Mouse (Mus musculus) lung, embryonic 15.5 days (tissue): ENCODE results near the gene Swsap1. TPM values are rescaled to one million over a fixed set of nuclear protein-coding genes. Genes with fewer than 3 reads are reported as not detected.
A peak's percentile ranks its signal among the peaks of the same experiment; 100 is the strongest.

Experiments used
- ATAC-seq: fragments of 200-750 bp; cut with Nextera tagmentation; 2 replicates; pipeline ENCODE4 v1.8.0; 2017; ENCODE audit warnings: moderate number of reproducible peaks, borderline replicate concordance; ENCODE audit not compliant: low FRiP score, low TSS enrichment; ENCODE audit errors: extremely low read depth
- H3K27ac ChIP-seq: fragments of 300-500 bp; sonication (generic); 2 replicates; pipeline ENCODE4 v1.5.1; 2015; ENCODE audit warnings: moderate library complexity, mild to moderate bottlenecking, inconsistent platforms
- H3K27me3 ChIP-seq: fragments of 300-500 bp; sonication (generic); 2 replicates; pipeline ENCODE4 v1.6.1; 2015; ENCODE audit warnings: inconsistent platforms
- H3K36me3 ChIP-seq: fragments of 300-500 bp; sonication (generic); 2 replicates; pipeline ENCODE4 v1.6.1; 2015; ENCODE audit warnings: inconsistent platforms
- H3K4me1 ChIP-seq: fragments of 300-500 bp; sonication (generic); 2 replicates; pipeline ENCODE4 v1.6.1; 2015; ENCODE audit warnings: inconsistent platforms
- H3K4me2 ChIP-seq: fragments of 300-500 bp; sonication (generic); 2 replicates; pipeline ENCODE4 v1.6.1; 2015; ENCODE audit warnings: inconsistent platforms, mild to moderate bottlenecking, moderate library complexity
- H3K4me3 ChIP-seq: fragments of 300-500 bp; sonication (generic); 2 replicates; pipeline ENCODE4 v1.5.1; 2015; ENCODE audit warnings: mild to moderate bottlenecking, inconsistent platforms
- H3K9ac ChIP-seq: fragments of 300-500 bp; sonication (generic); 2 replicates; pipeline ENCODE4 v1.6.1; 2015; ENCODE audit warnings: inconsistent platforms
- H3K9me3 ChIP-seq: fragments of 300-500 bp; sonication (generic); 2 replicates; pipeline ENCODE4 v1.6.1; 2016; ENCODE audit warnings: inconsistent platforms
- WGBS: fragments of 180-500 bp; shearing (Covaris S2); methylation state at CpG from one replicate; pipeline ENCODE4 v1.1.7; 2015; 5-methylcytosine and 5-hydroxymethylcytosine counted together
- polyA plus RNA-seq: library from polyadenylated mRNA; unstranded; fragments of >200 nt; fragmentation: Nextera tagmentation; extraction: Ambion mirVana; gene quantifications from 2 replicates; pipeline ENCODE4 v1.2.1, GENCODE M21; 2015

Gene Swsap1
- polyA plus RNA-seq, 1 experiment from 2014 or later: 6.5 TPM

GRCm38 (mm10) chr9:21976626-21977175 lies 21.1 kb downstream of the Swsap1 start:
- ATAC-seq: no peak
- Histone ChIP-seq H3K9ac (no peak overlapping the region), H3K4me3 (no peak overlapping the region), H3K4me2 (no peak overlapping the region), H3K27me3 (peaks cover 5% of the 10 kb centered on the region; the same call in 1 of the 2 replicates), H3K36me3 (no peaks in the 10 kb centered on the region; the same call in 1 of the 2 replicates), H3K27ac (no peak overlapping the region), H3K4me1 (no peaks in the 10 kb centered on the region), H3K9me3 (no peaks in the 10 kb centered on the region)
- WGBS: 76% methylated on average over 10 of the region's 10 CpGs

- Histone ChIP-seq H3K9ac (no peak overlapping the region), H3K9me3 (no peaks in the 10 kb centered on the region), H3K4me3 (no peak overlapping the region), H3K4me1 (no peaks in the 10 kb centered on the region), H3K36me3 (no peaks in the 10 kb centered on the region; the same call in 1 of the 2 replicates), H3K27me3 (peaks cover 5% of the 10 kb centered on the region; the same call in 1 of the 2 replicates), H3K4me2 (no peak overlapping the region), H3K27ac (no peak overlapping the region)
- 65% methylated on average over 5 of the region's 5 CpGs for WGBS
- no peak for ATAC-seq
These were observed 21.8 kb downstream of the Swsap1 start for GRCm38 (mm10) chr9:21977331-21977730.

GRCm38 (mm10) chr9:21977972-21978371 lies 22.4 kb downstream of the Swsap1 start:
- no peak overlapping the region for H3K4me2 ChIP-seq
- peaks cover 5% of the 10 kb centered on the region; the same call in 1 of the 2 replicates for H3K27me3 ChIP-seq
- 22% methylated on average over 2 of the region's 2 CpGs for WGBS
- ATAC-seq: no peak
- no peaks in the 10 kb centered on the region for H3K4me1 ChIP-seq
- no peak overlapping the region for H3K27ac ChIP-seq
- no peak overlapping the region for H3K4me3 ChIP-seq
- H3K9me3 ChIP-seq: no peaks in the 10 kb centered on the region
- H3K9ac ChIP-seq: no peak overlapping the region
- no peaks in the 10 kb centered on the region for H3K36me3 ChIP-seq

- ATAC-seq: no peak
- H3K9ac ChIP-seq: no peak overlapping the region
- no peaks in the 10 kb centered on the region for H3K9me3 ChIP-seq
- H3K27ac ChIP-seq: no peak overlapping the region
- no peaks in the 10 kb centered on the region for H3K4me1 ChIP-seq
- H3K27me3 ChIP-seq: peaks cover 5% of the 10 kb centered on the region; the same call in 1 of the 2 replicates
- no peak overlapping the region for H3K4me2 ChIP-seq
- no peaks in the 10 kb centered on the region for H3K36me3 ChIP-seq
- WGBS: 82% methylated on average over 4 of the region's 4 CpGs
- no peak overlapping the region for H3K4me3 ChIP-seq
These were observed 23.0 kb downstream of the Swsap1 start for GRCm38 (mm10) chr9:21978398-21979128.

GRCm38 (mm10) chr9:21983911-21984310 lies 28.4 kb downstream of the Swsap1 start:
- Histone ChIP-seq H3K4me3 (no peak overlapping the region), H3K27me3 (peaks cover 39% of the 10 kb centered on the region), H3K27ac (no peak overlapping the region), H3K4me1 (peaks cover 13% of the 10 kb centered on the region), H3K9me3 (no peaks in the 10 kb centered on the region), H3K36me3 (no peaks in the 10 kb centered on the region), H3K9ac (no peak overlapping the region), H3K4me2 (no peak overlapping the region)
- WGBS: 31% methylated on average over 3 of the region's 3 CpGs
- ATAC-seq: no peak

- ATAC-seq: no peak
- peak overlapping the region; percentile 92 for H3K4me2 ChIP-seq
- 8% methylated on average over 36 of the region's 36 CpGs for whole genome bisulfite sequencing
These were observed 32.2 kb downstream of the Swsap1 start for GRCm38 (mm10) chr9:21987592-21988342.

GRCm38 (mm10) chr9:21988421-21989101 lies 33.0 kb downstream of the Swsap1 start:
- Histone ChIP-seq H3K9me3 (no peaks in the 10 kb centered on the region), H3K4me2 (peak overlapping the region; percentile 92), H3K27ac (no peak overlapping the region), H3K36me3 (no peaks in the 10 kb centered on the region), H3K4me3 (peak overlapping the region; percentile 51), H3K4me1 (peaks cover 22% of the 10 kb centered on the region), H3K27me3 (peaks cover 70% of the 10 kb centered on the region), H3K9ac (peak overlapping the region; percentile 50)
- ATAC-seq: peak; percentile 48
- WGBS: under 1% methylated on average over 32 of the region's 32 CpGs

More at GRCm38 (mm10) chr9:21987592-21988342, 32.2 kb downstream of the Swsap1 start:
- no peak overlapping the region for H3K27ac ChIP-seq
- no peak overlapping the region for H3K9ac ChIP-seq
- no peaks in the 10 kb centered on the region for H3K9me3 ChIP-seq
- H3K27me3 ChIP-seq: peaks cover 70% of the 10 kb centered on the region
- no peaks in the 10 kb centered on the region for H3K36me3 ChIP-seq
- peaks cover 22% of the 10 kb centered on the region for H3K4me1 ChIP-seq
- H3K4me3 ChIP-seq: peak overlapping the region; percentile 51

GRCm38 (mm10) chr9:21989230-21990110 lies 33.9 kb downstream of the Swsap1 start, which contains the start of gene Rgl3:
Gene Rgl3, minus strand, starts transcription at chr9:21989446.
- no peak within 1 kb of the TSS for H3K27ac ChIP-seq
- peak within 1 kb of the TSS; percentile 51 for H3K4me3 ChIP-seq
- H3K9ac ChIP-seq: peak within 1 kb of the TSS; percentile 50
- peaks cover 22% of the 10 kb centered on the region for H3K4me1 ChIP-seq
- ATAC-seq: peak; percentile 53; the same call in 1 of the 2 replicates
- H3K36me3 ChIP-seq: no peaks in the 10 kb centered on the region
- peak within 1 kb of the TSS; percentile 92 for H3K4me2 ChIP-seq
- H3K9me3 ChIP-seq: no peaks in the 10 kb centered on the region
- WGBS: under 1% methylated on average over 42 of the region's 42 CpGs
- H3K27me3 ChIP-seq: peaks cover 70% of the 10 kb centered on the region

- H3K4me1 ChIP-seq: peaks cover 22% of the 10 kb centered on the region
- 63% methylated on average over 4 of the region's 4 CpGs for WGBS
- no peak overlapping the region for H3K4me3 ChIP-seq
- no peak for ATAC-seq
- peaks cover 53% of the 10 kb centered on the region for H3K27me3 ChIP-seq
- H3K4me2 ChIP-seq: no peak overlapping the region
- no peak overlapping the region for H3K9ac ChIP-seq
- H3K36me3 ChIP-seq: no peaks in the 10 kb centered on the region
- H3K9me3 ChIP-seq: no peaks in the 10 kb centered on the region
- H3K27ac ChIP-seq: no peak overlapping the region
These were observed 36.7 kb downstream of the Swsap1 start for GRCm38 (mm10) chr9:21992227-21992626.

- peaks cover 12% of the 10 kb centered on the region for H3K27me3 ChIP-seq
- no peak overlapping the region for H3K27ac ChIP-seq
- no peak overlapping the region for H3K9ac ChIP-seq
- no peaks in the 10 kb centered on the region for H3K4me1 ChIP-seq
- H3K36me3 ChIP-seq: no peaks in the 10 kb centered on the region
- no peak overlapping the region for H3K4me2 ChIP-seq
- H3K4me3 ChIP-seq: no peak overlapping the region
- 75% methylated on average over 3 of the region's 3 CpGs for WGBS
- H3K9me3 ChIP-seq: no peaks in the 10 kb centered on the region
- no peak for ATAC-seq
These were observed 40.8 kb downstream of the Swsap1 start for GRCm38 (mm10) chr9:21996178-21996867.
